Mouse (Mus musculus) testis, adult 2 months (tissue): ENCODE data around the gene Ttpal.

Experiments
- CTCF ChIP-seq: fragments of 200-500 bp; IDR thresholded peaks from 2 replicates; pipeline ENCODE4 v1.5.1; 2012; ENCODE audit warnings: low read depth, mild to moderate bottlenecking, inconsistent platforms, low read length, moderate library complexity; ENCODE audit not compliant: control insufficient read depth, insufficient read depth, insufficient replicate concordance
- POLR2A ChIP-seq: fragments of 200-500 bp; IDR thresholded peaks from 2 replicates; pipeline ENCODE4 v1.6.1; 2012; ENCODE audit warnings: low read depth, mild to moderate bottlenecking, inconsistent platforms, low read length, moderate library complexity; ENCODE audit not compliant: control insufficient read depth

DNA sequence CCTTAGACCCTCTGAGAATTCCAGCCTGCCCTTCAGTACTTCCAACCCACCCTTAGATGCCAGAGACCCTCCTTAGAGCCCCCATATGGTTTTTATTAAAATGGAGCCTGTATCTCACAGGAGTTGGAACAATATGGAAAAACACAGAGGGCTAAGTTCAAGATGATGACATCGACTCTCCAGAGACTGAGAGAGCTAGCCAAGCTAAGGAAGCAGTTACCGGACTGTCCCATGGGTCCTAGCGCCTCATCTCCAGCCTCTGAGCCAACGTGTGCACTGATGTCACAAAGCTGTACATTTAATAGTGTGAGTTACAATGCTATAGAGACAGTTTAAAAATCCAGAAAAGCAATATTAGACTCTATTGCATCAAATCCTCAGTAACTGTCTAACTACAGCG lies 11.1 kb upstream of the Ttpal start:
- TF ChIP-seq CTCF (no peak), POLR2A (no peak)
